16 mouse cellular contexts compared by ENCODE assay signal in genomic region chr19:34532061-34532751, GRCm38 (mm10). TPM values are rescaled to one million over a fixed set of nuclear protein-coding genes. Genes with fewer than 3 reads are reported as not detected.
"Had no signal": no experiment of that assay in that cellular context is flagged by ENCODE, and none has a peak within 500 bp of the region (broad histone marks: within the 10 kb centered on the region; RNA-seq: fewer than 3 reads in every experiment).

No protein-coding gene starts in this region.

- DNase-seq: retina, postnatal 1 day; right cerebral cortex, adult 18-20 months; right cerebral cortex, postnatal 14 days; right cerebral cortex, postnatal 25 days; right cerebral cortex, postnatal 4 days; spleen, adult 18-20 months; thymus, adult 18-20 months; thymus, adult 2 months; thymus, postnatal 14 days; thymus, postnatal 25 days; thymus, postnatal 36 days; thymus, postnatal 4 days had no signal

- H3K9me3 ChIP-seq: neural tube, embryonic 15.5 days; stomach, embryonic 15.5 days had no signal

- H3K27me3 ChIP-seq: neural tube, embryonic 15.5 days; stomach, embryonic 15.5 days had no signal

- H3K9ac ChIP-seq: neural tube, embryonic 15.5 days; stomach, embryonic 15.5 days had no signal

- H3K4me1 ChIP-seq: neural tube, embryonic 15.5 days; stomach, embryonic 15.5 days had no signal

- H3K27ac ChIP-seq: neural tube, embryonic 15.5 days; stomach, embryonic 15.5 days; stomach, postnatal 0 days had no signal

- H3K4me2 ChIP-seq: neural tube, embryonic 15.5 days; stomach, embryonic 15.5 days had no signal

- H3K4me3 ChIP-seq: neural tube, embryonic 15.5 days; stomach, embryonic 15.5 days had no signal

- H3K36me3 ChIP-seq: neural tube, embryonic 15.5 days; stomach, embryonic 15.5 days had no signal

RNA-seq across cellular contexts. Expression of gene Ch25h, which starts 57.2 kb away (rescaled TPM):
- total RNA-seq: neutrophil, adult 5-6 weeks had no signal
